Mouse (Mus musculus) ES-E14 (cell line): Measurements from ENCODE around the gene Tmem120b.

Experiments
- CHD2 ChIP-seq: IDR thresholded peaks from 2 replicates; pipeline ENCODE4 v1.6.1; 2014; ENCODE audit warnings: mild to moderate bottlenecking, low read depth, low read length, inconsistent platforms
- HCFC1 ChIP-seq: IDR thresholded peaks from 2 replicates; pipeline ENCODE4 v1.6.1; 2012; ENCODE audit warnings: low read length, inconsistent platforms, borderline replicate concordance; ENCODE audit not compliant: insufficient read depth
- ZC3H11A ChIP-seq: IDR thresholded peaks from 2 replicates; pipeline ENCODE4 v1.6.1; 2012; ENCODE audit warnings: low read depth, mild to moderate bottlenecking, inconsistent platforms, low read length, borderline replicate concordance
- ZNF384 ChIP-seq: IDR thresholded peaks from 2 replicates; pipeline ENCODE4 v1.6.1; 2012; ENCODE audit warnings: low read depth, low read length, inconsistent platforms

- no peak for TF ChIP-seq HCFC1
- TF ChIP-seq ZC3H11A, result no peak
- TF ChIP-seq ZNF384, result no peak
- no peak for TF ChIP-seq CHD2
Measured at GRCm38 (mm10) chr5:123093077-123093633, 24.9 kb downstream of the Tmem120b start.
